Mouse (Mus musculus) E14TG2a.4 (cell line): ENCODE results near the gene Atp11a.

ENCODE experiments used
- CTCF ChIP-seq: conservative IDR thresholded peaks from 2 replicates; pipeline ENCODE4 v1.5.1; 2014; ENCODE audit warnings: low read length
- POU5F1 ChIP-seq: IDR thresholded peaks from 2 replicates; pipeline ENCODE4 v1.6.1; 2014; ENCODE audit warnings: low read length, borderline replicate concordance

DNA sequence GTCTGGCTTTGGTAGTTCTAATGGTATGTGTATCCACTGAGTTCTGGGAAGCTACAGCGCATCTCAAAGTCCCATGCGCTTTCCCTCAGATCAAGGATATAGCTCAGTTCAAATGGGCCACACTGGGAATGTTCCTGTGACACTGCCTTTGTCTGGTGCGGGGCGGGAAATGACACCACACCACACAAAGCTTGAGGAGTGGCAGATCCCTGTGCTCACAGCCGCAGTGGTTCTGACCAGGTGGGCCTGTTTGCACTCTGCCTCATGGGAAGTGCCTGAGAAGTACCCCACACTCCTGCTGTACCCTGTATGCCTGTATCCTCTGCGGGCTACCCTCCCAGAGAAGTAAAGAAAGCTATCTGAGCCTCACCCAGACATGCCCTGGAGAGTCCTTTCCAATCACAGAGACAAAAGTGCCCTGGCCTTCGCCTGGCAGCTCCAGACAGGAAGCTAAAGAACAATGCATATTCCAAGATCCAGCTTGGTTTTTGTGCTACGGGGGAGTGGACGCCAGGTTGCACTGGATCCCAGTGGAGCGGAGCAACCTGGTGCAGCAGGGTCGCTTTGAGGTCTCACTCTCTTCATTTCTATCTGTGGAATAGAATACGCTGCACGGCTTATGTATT is 147.1 kb downstream of the Atp11a start:
- TF ChIP-seq CTCF (no peak), POU5F1 (no peak)
